Mouse (Mus musculus): ENCODE results near the gene Sdad1.

Sdad1 gene

GRCm38 (mm10) chr5:92312046-92312715 is 1.9 kb upstream of the Sdad1 start:
- DNase-seq (ENCODE audit: low spot score): peak; percentile 92

- no peak for DNase-seq (ENCODE audit: low spot score)
Measured at GRCm38 (mm10) chr5:92304291-92304690, 6.0 kb downstream of the Sdad1 start.

- DNase-seq (ENCODE audit: low spot score): no peak
Measured at GRCm38 (mm10) chr5:92302149-92302840, 8.0 kb downstream of the Sdad1 start.

- DNase-seq (ENCODE audit: low spot score): no peak
Measured at GRCm38 (mm10) chr5:92294525-92294924, 15.8 kb downstream of the Sdad1 start.

- no peak for DNase-seq (ENCODE audit: low spot score)
Measured at GRCm38 (mm10) chr5:92291652-92292414, 18.4 kb downstream of the Sdad1 start.

GRCm38 (mm10) chr5:92287840-92288239 is 22.4 kb downstream of the Sdad1 start:
- DNase-seq (ENCODE audit: low spot score): no peak

- DNase-seq (ENCODE audit: low spot score): no peak
Measured at GRCm38 (mm10) chr5:92283107-92283506, 27.2 kb downstream of the Sdad1 start.

- no peak for DNase-seq (ENCODE audit: low spot score)
Measured at GRCm38 (mm10) chr5:92282571-92282970, 27.7 kb downstream of the Sdad1 start.

GRCm38 (mm10) chr5:92278942-92279537 is 31.2 kb downstream of the Sdad1 start:
- DNase-seq (ENCODE audit: low spot score): no peak

- peak; percentile 73 for DNase-seq (ENCODE audit: low spot score)
Measured at GRCm38 (mm10) chr5:92277437-92278394, 32.6 kb downstream of the Sdad1 start, which contains the start of gene Naaa. Gene Naaa (minus strand): TSS chr5:92278170.

GRCm38 (mm10) chr5:92270496-92270895 is 39.8 kb downstream of the Sdad1 start:
- no peak for DNase-seq (ENCODE audit: low spot score)

- DNase-seq (ENCODE audit: low spot score): peak; percentile 47
Measured at GRCm38 (mm10) chr5:92263761-92264359, 46.4 kb downstream of the Sdad1 start.

- no peak for DNase-seq (ENCODE audit: low spot score)
Measured at GRCm38 (mm10) chr5:92262646-92263045, 47.6 kb downstream of the Sdad1 start.

- peak; percentile 56 for DNase-seq (ENCODE audit: low spot score)
Measured at GRCm38 (mm10) chr5:92256218-92256617, 54.1 kb downstream of the Sdad1 start, which contains the start of gene Ppef2. Gene Ppef2 (minus strand): TSS chr5:92256278.

GRCm38 (mm10) chr5:92254476-92254875 is 55.8 kb downstream of the Sdad1 start:
- no peak for DNase-seq (ENCODE audit: low spot score)

- DNase-seq (ENCODE audit: low spot score): peak; percentile 69
Measured at GRCm38 (mm10) chr5:92252797-92253343, 57.4 kb downstream of the Sdad1 start.

GRCm38 (mm10) chr5:92252031-92252430 is 58.2 kb downstream of the Sdad1 start:
- no peak for DNase-seq (ENCODE audit: low spot score)

GRCm38 (mm10) chr5:92248614-92249013 is 61.7 kb downstream of the Sdad1 start:
- no peak for DNase-seq (ENCODE audit: low spot score)

GRCm38 (mm10) chr5:92245483-92245882 is 64.8 kb downstream of the Sdad1 start:
- DNase-seq (ENCODE audit: low spot score): no peak

GRCm38 (mm10) chr5:92244900-92245299 is 65.4 kb downstream of the Sdad1 start:
- no peak for DNase-seq (ENCODE audit: low spot score)
